Mouse (Mus musculus): ENCODE measurements around the gene Naip2. TPM values are rescaled to one million over a fixed set of nuclear protein-coding genes. Genes with fewer than 3 reads are reported as not detected.

The Naip2 gene
- total and polyA plus RNA-seq, 3 experiments, result 0.26 to 21.3 (median 10.6) TPM

DNA sequence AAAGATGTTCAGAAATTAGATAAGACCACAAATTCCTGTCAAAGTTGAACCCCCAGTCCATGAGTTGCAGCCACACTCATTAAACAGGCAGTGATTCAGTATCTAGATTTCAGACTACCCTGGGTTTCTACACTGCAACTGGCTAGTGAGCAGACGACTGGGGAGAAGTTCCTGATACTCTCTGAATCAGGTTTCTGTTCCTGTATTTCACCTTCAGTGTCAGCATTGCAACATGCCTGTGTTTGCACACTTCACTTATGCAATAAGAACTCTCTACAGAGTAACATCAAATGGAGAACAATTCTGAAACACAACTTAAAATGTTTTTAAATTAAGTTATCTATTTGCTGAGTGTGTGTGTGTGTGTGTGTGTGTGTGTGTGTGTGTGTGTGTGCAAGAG is 49.2 kb downstream of the Naip2 start:
- no peaks in the 10 kb centered on the region for H3K4me1 ChIP-seq (ENCODE audit: insufficient read depth, low read depth, low read length)
- H3K27me3 ChIP-seq (ENCODE audit: insufficient read depth, low read length), result peaks cover 4% of the 10 kb centered on the region; the same call in 1 of the 2 replicates
- DNase-seq (ENCODE audit: low spot score) (no peak), ATAC-seq (ENCODE audit: extremely low read depth, insufficient number of reproducible peaks, low FRiP score, poor library complexity, severe bottlenecking) (no peak)
- H3K36me3 ChIP-seq (replicated peaks), result no peaks in the 10 kb centered on the region
- TF ChIP-seq CTCF (IDR thresholded peaks at IDR 0.05; ENCODE audit: low read depth, low read length), result no peak
- no peak for TF ChIP-seq POLR2AphosphoS5 (IDR thresholded peaks at IDR 0.05; ENCODE audit: insufficient replicate concordance, low read depth, low read length)
- TF ChIP-seq GATA1 (IDR thresholded peaks at IDR 0.05; ENCODE audit: borderline replicate concordance, low read length), result no peak
- TF ChIP-seq TAL1 (conservative IDR thresholded peaks at IDR 0.05; ENCODE audit: low read depth, low read length), result no peak
- TF ChIP-seq GATA2 (IDR thresholded peaks at IDR 0.05; ENCODE audit: borderline replicate concordance, low read depth, low read length), result no peak
- no peaks in the 10 kb centered on the region for H3K9me3 ChIP-seq (replicated peaks)
- no peak overlapping the region for H3K4me3 ChIP-seq (ENCODE audit: low read depth, low read length)

DNA sequence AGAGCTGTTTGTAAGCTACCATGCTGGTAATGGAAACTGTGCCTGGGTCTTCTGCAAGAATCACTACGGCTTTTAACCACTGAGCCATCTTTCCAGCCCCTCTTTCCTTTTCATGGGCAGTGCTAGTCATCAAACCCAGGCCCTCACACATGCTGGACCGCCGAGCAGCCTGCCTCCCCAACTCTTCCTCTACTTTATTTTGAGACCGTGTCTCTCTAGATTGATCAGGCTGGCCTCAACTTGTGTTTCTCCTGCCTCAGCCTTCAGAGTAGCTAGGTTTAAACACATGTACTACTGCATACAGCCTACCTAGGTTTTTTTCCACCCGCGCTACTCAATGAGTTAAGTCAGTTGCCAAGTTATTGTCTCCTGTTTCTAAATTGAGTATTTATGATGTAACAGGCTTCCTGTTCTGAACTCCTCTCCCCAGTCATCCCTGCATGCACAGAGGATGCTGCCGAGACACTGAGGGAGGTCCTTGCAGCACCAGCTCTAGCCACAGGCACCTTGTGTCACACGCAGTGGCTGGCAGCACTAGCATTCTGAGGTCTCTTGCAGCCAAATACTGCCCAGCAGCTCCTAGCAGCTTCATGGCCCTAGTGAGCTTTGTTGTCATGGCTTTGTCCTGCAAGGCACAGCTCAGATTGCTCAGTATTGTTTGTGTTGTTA is 60.1 kb downstream of the Naip2 start:
- no peak for TF ChIP-seq POLR2AphosphoS5 (IDR thresholded peaks at IDR 0.05; ENCODE audit: insufficient replicate concordance, low read depth, low read length)
- TF ChIP-seq GATA2 (IDR thresholded peaks at IDR 0.05; ENCODE audit: borderline replicate concordance, low read depth, low read length), result no peak
- no peak for TF ChIP-seq GATA1 (IDR thresholded peaks at IDR 0.05; ENCODE audit: borderline replicate concordance, low read length)
- no peak for TF ChIP-seq TAL1 (conservative IDR thresholded peaks at IDR 0.05; ENCODE audit: low read depth, low read length)
- H3K4me3 ChIP-seq (ENCODE audit: low read depth, low read length), result no peak overlapping the region
- ATAC-seq (ENCODE audit: extremely low read depth, insufficient number of reproducible peaks, low FRiP score, poor library complexity, severe bottlenecking) (no peak; the same call in 1 of the 2 replicates), DNase-seq (ENCODE audit: low spot score) (no peak)
- peaks cover 2% of the 10 kb centered on the region for H3K27me3 ChIP-seq (ENCODE audit: insufficient read depth, low read length)
- H3K4me1 ChIP-seq (ENCODE audit: insufficient read depth, low read depth, low read length), result no peaks in the 10 kb centered on the region
- peaks cover 27% of the 10 kb centered on the region for H3K36me3 ChIP-seq (replicated peaks)
- no peaks in the 10 kb centered on the region for H3K9me3 ChIP-seq (replicated peaks)

DNA sequence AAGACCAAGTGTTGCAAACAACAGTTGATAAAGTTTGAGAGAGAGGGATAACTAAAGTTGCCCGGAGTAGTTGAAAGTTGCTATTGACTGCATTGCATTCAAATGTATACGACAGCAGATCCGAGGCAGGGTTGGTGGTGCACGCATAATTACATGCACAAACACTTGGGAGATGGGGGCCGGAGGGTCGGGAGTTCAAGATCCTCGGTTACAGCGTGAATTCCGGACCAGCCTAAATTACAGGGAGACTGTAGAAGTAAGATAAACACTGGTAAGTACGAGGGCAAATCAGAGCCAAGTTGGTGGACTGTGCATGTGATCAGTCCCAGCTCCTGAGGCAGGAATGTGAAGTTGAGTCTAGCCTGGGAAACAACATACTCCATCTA is 76.6 kb downstream of the Naip2 start:
- H3K4me1 ChIP-seq (ENCODE audit: insufficient read depth, low read depth, low read length), result peaks cover 20% of the 10 kb centered on the region
- ATAC-seq (ENCODE audit: extremely low read depth, insufficient number of reproducible peaks, low FRiP score, poor library complexity, severe bottlenecking) (no peak), DNase-seq (ENCODE audit: low spot score) (no peak)
- no peak for TF ChIP-seq CTCF (IDR thresholded peaks at IDR 0.05; ENCODE audit: low read depth, low read length)
- no peak for TF ChIP-seq POLR2AphosphoS5 (IDR thresholded peaks at IDR 0.05; ENCODE audit: insufficient replicate concordance, low read depth, low read length)
- TF ChIP-seq TAL1 (conservative IDR thresholded peaks at IDR 0.05; ENCODE audit: low read depth, low read length), result no peak
- no peak for TF ChIP-seq GATA2 (IDR thresholded peaks at IDR 0.05; ENCODE audit: borderline replicate concordance, low read depth, low read length)
- TF ChIP-seq GATA1 (IDR thresholded peaks at IDR 0.05; ENCODE audit: borderline replicate concordance, low read length), result no peak
- H3K9me3 ChIP-seq (replicated peaks), result no peaks in the 10 kb centered on the region
- peaks cover 35% of the 10 kb centered on the region for H3K36me3 ChIP-seq (replicated peaks)
- peak overlapping the region; percentile 100 for H3K4me3 ChIP-seq (ENCODE audit: low read depth, low read length)
- no peaks in the 10 kb centered on the region for H3K27me3 ChIP-seq (ENCODE audit: insufficient read depth, low read length)

DNA sequence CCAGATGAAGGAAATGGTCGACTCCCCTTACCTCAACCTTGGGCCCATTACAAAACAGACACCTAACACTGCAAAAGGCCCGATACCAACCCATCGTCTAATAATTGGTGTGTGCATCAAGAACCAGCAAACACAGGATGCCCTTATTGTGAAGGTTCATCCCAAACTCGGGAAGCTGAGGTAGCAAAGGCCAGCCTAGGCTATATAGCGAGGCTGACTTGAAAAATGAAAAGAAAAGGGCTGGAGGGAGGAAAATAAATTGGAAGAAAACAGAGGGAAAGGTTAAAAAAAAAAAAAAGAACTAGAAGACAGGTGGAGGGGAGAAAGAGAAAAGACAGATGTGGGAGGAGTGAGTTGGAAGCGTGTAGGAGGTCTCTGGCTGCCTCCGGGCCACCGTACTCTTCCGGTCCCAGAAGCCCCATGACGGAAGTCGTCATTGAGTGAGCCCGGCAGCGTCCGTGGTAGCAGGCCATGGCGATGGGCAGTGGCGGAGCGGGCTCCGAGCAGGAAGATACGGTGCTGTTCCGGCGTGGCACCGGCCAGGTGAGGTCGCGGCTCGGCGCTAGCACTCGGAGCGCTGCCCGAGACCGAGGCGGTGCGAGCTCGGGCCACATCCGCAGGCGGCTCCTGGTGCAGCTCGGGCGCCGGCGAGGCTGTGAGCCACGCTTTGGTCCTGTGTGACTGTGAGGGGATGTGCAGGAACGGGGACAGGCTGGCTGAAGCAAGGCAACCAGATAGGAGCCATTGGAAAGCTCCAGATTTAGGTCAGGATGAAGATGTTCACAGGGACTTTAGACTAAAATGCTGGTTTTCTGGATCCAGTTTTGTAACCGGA is 77.3 kb downstream of the Naip2 start, which contains the start of gene Smn1:
Smn1 (plus strand) TSS at position 430 of the 835 bp plus-strand sequence.
- H3K36me3 ChIP-seq (replicated peaks), result peaks cover 32% of the 10 kb centered on the region
- no peaks in the 10 kb centered on the region for H3K9me3 ChIP-seq (replicated peaks)
- peak; percentile 97 for ATAC-seq (ENCODE audit: extremely low read depth, insufficient number of reproducible peaks, low FRiP score, poor library complexity, severe bottlenecking)
- TF ChIP-seq GATA2 (IDR thresholded peaks at IDR 0.05; ENCODE audit: borderline replicate concordance, low read depth, low read length), result no peak
- TF ChIP-seq POLR2AphosphoS5 (IDR thresholded peaks at IDR 0.05; ENCODE audit: insufficient replicate concordance, low read depth, low read length), result no peak
- no peak for TF ChIP-seq TAL1 (conservative IDR thresholded peaks at IDR 0.05; ENCODE audit: low read depth, low read length)
- no peak for TF ChIP-seq GATA1 (IDR thresholded peaks at IDR 0.05; ENCODE audit: borderline replicate concordance, low read length)
- TF ChIP-seq CTCF (IDR thresholded peaks at IDR 0.05; ENCODE audit: low read depth, low read length), result no peak
- peaks cover 20% of the 10 kb centered on the region for H3K4me1 ChIP-seq (ENCODE audit: insufficient read depth, low read depth, low read length)
- H3K27me3 ChIP-seq (ENCODE audit: insufficient read depth, low read length), result no peaks in the 10 kb centered on the region
- H3K4me3 ChIP-seq (ENCODE audit: low read depth, low read length), result peak within 1 kb of the TSS; percentile 100
- peak; percentile 71 for DNase-seq (ENCODE audit: low spot score)

- Histone ChIP-seq H3K36me3 (replicated peaks) (peaks cover 26% of the 10 kb centered on the region), H3K4me3 (ENCODE audit: low read depth, low read length) (peak overlapping the region; percentile 100), H3K9me3 (replicated peaks) (no peaks in the 10 kb centered on the region), H3K27me3 (ENCODE audit: insufficient read depth, low read length) (no peaks in the 10 kb centered on the region), H3K4me1 (ENCODE audit: insufficient read depth, low read depth, low read length) (peaks cover 20% of the 10 kb centered on the region)
- no peak for TF ChIP-seq POLR2AphosphoS5 (IDR thresholded peaks at IDR 0.05; ENCODE audit: insufficient replicate concordance, low read depth, low read length)
- TF ChIP-seq GATA1 (IDR thresholded peaks at IDR 0.05; ENCODE audit: borderline replicate concordance, low read length), result no peak
- no peak for TF ChIP-seq GATA2 (IDR thresholded peaks at IDR 0.05; ENCODE audit: borderline replicate concordance, low read depth, low read length)
- no peak for DNase-seq (ENCODE audit: low spot score)
- ATAC-seq (ENCODE audit: extremely low read depth, insufficient number of reproducible peaks, low FRiP score, poor library complexity, severe bottlenecking), result no peak
Measured at GRCm38 (mm10) chr13:100123970-100124369, 77.9 kb downstream of the Naip2 start.
